Mouse (Mus musculus) forebrain, embryonic 16.5 days (tissue): ENCODE measurements around the gene Atp13a2. TPM values are rescaled to one million over a fixed set of nuclear protein-coding genes. Genes with fewer than 3 reads are reported as not detected.

Experiments used
- ATAC-seq: fragments of 200-750 bp; cut with Nextera tagmentation; 2 replicates; pipeline ENCODE4 v1.8.0; 2017; ENCODE audit warnings: mild to moderate bottlenecking, moderate library complexity
- H3K27ac ChIP-seq: fragments of 300-500 bp; sonication (generic); 2 replicates; pipeline ENCODE4 v1.5.1; 2014; ENCODE audit warnings: low read length, control low read depth
- H3K27me3 ChIP-seq: fragments of 300-500 bp; sonication (generic); replicated peaks from 2 replicates; pipeline ENCODE4 v1.6.1; 2014; ENCODE audit warnings: low read length; ENCODE audit not compliant: control insufficient read depth, insufficient read depth
- H3K36me3 ChIP-seq: fragments of 300-500 bp; sonication (generic); 2 replicates; pipeline ENCODE4 v1.6.1; 2014; ENCODE audit not compliant: control insufficient read depth, insufficient read depth
- H3K4me1 ChIP-seq: fragments of 300-500 bp; sonication (generic); replicated peaks from 2 replicates; pipeline ENCODE4 v1.6.1; 2014; ENCODE audit warnings: low read length; ENCODE audit not compliant: control insufficient read depth, insufficient read depth
- H3K4me2 ChIP-seq: fragments of 300-500 bp; sonication (generic); 2 replicates; pipeline ENCODE4 v1.6.1; 2014; ENCODE audit warnings: mild to moderate bottlenecking, low read length, control low read depth
- H3K4me3 ChIP-seq: fragments of 300-500 bp; sonication (generic); replicated peaks from 2 replicates; pipeline ENCODE4 v1.5.1; 2014; ENCODE audit warnings: mild to moderate bottlenecking, low read length, control low read depth
- H3K9ac ChIP-seq: fragments of 300-500 bp; sonication (generic); replicated peaks from 2 replicates; pipeline ENCODE4 v1.6.1; 2014; ENCODE audit warnings: low read depth, low read length, control low read depth
- H3K9me3 ChIP-seq: fragments of 300-500 bp; sonication (generic); 2 replicates; pipeline ENCODE4 v1.6.1; 2016; ENCODE audit warnings: low read length; ENCODE audit not compliant: control insufficient read depth
- WGBS: fragments of 180-500 bp; shearing (Covaris S2); extraction: QIAGEN DNeasy Blood & Tissue Kit; methylation state at CpG from one replicate; pipeline ENCODE4 v1.1.7; 2014; 5-methylcytosine and 5-hydroxymethylcytosine counted together
- polyA plus RNA-seq: library from polyadenylated mRNA; unstranded; fragments of >200 nt; fragmentation: Nextera tagmentation; extraction: Ambion mirVana; gene quantifications from 2 replicates; pipeline ENCODE4 v1.2.1, GENCODE M21; 2015

Atp13a2 gene
- polyA plus RNA-seq, 1 experiment from 2014 or later = 142 TPM

GRCm38 (mm10) chr4:140949616-140950015, 37.1 kb upstream of the Atp13a2 start:
- H3K4me3 ChIP-seq = no peak overlapping the region
- no peak overlapping the region for H3K4me2 ChIP-seq
- ATAC-seq = no peak
- 89% methylated on average over 16 of the region's 16 CpGs for WGBS
- H3K36me3 ChIP-seq = no peaks in the 10 kb centered on the region
- no peaks in the 10 kb centered on the region for H3K9me3 ChIP-seq
- H3K27ac ChIP-seq = no peak overlapping the region
- no peak overlapping the region for H3K9ac ChIP-seq
- no peaks in the 10 kb centered on the region for H3K4me1 ChIP-seq
- H3K27me3 ChIP-seq = no peaks in the 10 kb centered on the region

- H3K4me1 ChIP-seq = no peaks in the 10 kb centered on the region
- H3K9ac ChIP-seq = 0 out of 2 replicates have a peak overlapping the region, but pooled peaks have one; percentile 10
- H3K36me3 ChIP-seq = no peaks in the 10 kb centered on the region
- no peak overlapping the region for H3K4me2 ChIP-seq
- no peak overlapping the region for H3K4me3 ChIP-seq
- ATAC-seq = no peak
- H3K27ac ChIP-seq = no peak overlapping the region
- H3K9me3 ChIP-seq = no peaks in the 10 kb centered on the region
- WGBS = 51% methylated on average over 3 of the region's 3 CpGs
- no peaks in the 10 kb centered on the region for H3K27me3 ChIP-seq
These were observed 36.1 kb upstream of the Atp13a2 start for GRCm38 (mm10) chr4:140950574-140950973.

GRCm38 (mm10) chr4:140951861-140952641, 34.6 kb upstream of the Atp13a2 start:
- no peak for ATAC-seq
- Histone ChIP-seq H3K4me3 (no peak overlapping the region), H3K9me3 (no peaks in the 10 kb centered on the region), H3K9ac (no peak overlapping the region), H3K4me1 (no peaks in the 10 kb centered on the region; the same call in 1 of the 2 replicates), H3K27me3 (no peaks in the 10 kb centered on the region), H3K4me2 (no peak overlapping the region), H3K36me3 (no peaks in the 10 kb centered on the region), H3K27ac (no peak overlapping the region)
- 93% methylated on average over 18 of the region's 18 CpGs for WGBS

- WGBS = 3% methylated on average over 17 of the region's 17 CpGs
- no peak for ATAC-seq
- H3K4me2 ChIP-seq = peak overlapping the region; percentile 79
These were observed 29.5 kb upstream of the Atp13a2 start for GRCm38 (mm10) chr4:140957131-140957702.

GRCm38 (mm10) chr4:140957725-140958124, 28.9 kb upstream of the Atp13a2 start:
- WGBS = 0% methylated on average over 13 of the region's 13 CpGs
- no peaks in the 10 kb centered on the region for H3K27me3 ChIP-seq
- peaks cover 17% of the 10 kb centered on the region for H3K4me1 ChIP-seq

More at GRCm38 (mm10) chr4:140957131-140957702, 29.5 kb upstream of the Atp13a2 start:
- Histone ChIP-seq H3K9me3 (no peaks in the 10 kb centered on the region), H3K27me3 (no peaks in the 10 kb centered on the region), H3K36me3 (no peaks in the 10 kb centered on the region), H3K27ac (peak overlapping the region; percentile 69), H3K9ac (peak overlapping the region; percentile 65), H3K4me3 (peak overlapping the region; percentile 48), H3K4me1 (peaks cover 12% of the 10 kb centered on the region)

GRCm38 (mm10) chr4:140958319-140958718, 28.4 kb upstream of the Atp13a2 start:
- no peaks in the 10 kb centered on the region for H3K9me3 ChIP-seq
- no peak for ATAC-seq
- H3K4me2 ChIP-seq = no peak overlapping the region
- no peak overlapping the region for H3K27ac ChIP-seq
- peaks cover 23% of the 10 kb centered on the region for H3K4me1 ChIP-seq
- H3K4me3 ChIP-seq = no peak overlapping the region
- H3K9ac ChIP-seq = no peak overlapping the region
- H3K36me3 ChIP-seq = no peaks in the 10 kb centered on the region
- 55% methylated on average over 6 of the region's 6 CpGs for WGBS
- H3K27me3 ChIP-seq = no peaks in the 10 kb centered on the region

More at GRCm38 (mm10) chr4:140957725-140958124, 28.9 kb upstream of the Atp13a2 start:
- no peaks in the 10 kb centered on the region for H3K36me3 ChIP-seq
- peak overlapping the region; percentile 48 for H3K4me3 ChIP-seq
- ATAC-seq = peak; percentile 34
- H3K27ac ChIP-seq = peak overlapping the region; percentile 69
- H3K4me2 ChIP-seq = peak overlapping the region; percentile 79
- H3K9me3 ChIP-seq = no peaks in the 10 kb centered on the region
- H3K9ac ChIP-seq = peak overlapping the region; percentile 65

- H3K4me2 ChIP-seq = no peak overlapping the region
- H3K4me1 ChIP-seq = peaks cover 23% of the 10 kb centered on the region
- no peaks in the 10 kb centered on the region for H3K9me3 ChIP-seq
- no peak overlapping the region for H3K9ac ChIP-seq
- H3K27ac ChIP-seq = no peak overlapping the region
- no peak for ATAC-seq
- H3K27me3 ChIP-seq = no peaks in the 10 kb centered on the region
- no peaks in the 10 kb centered on the region for H3K36me3 ChIP-seq
- no peak overlapping the region for H3K4me3 ChIP-seq
- 89% methylated on average over 7 of the region's 7 CpGs for WGBS
These were observed 27.5 kb upstream of the Atp13a2 start for GRCm38 (mm10) chr4:140959128-140959679.

- Histone ChIP-seq H3K4me3 (no peak overlapping the region), H3K9ac (no peak overlapping the region), H3K27ac (no peak overlapping the region), H3K4me1 (peaks cover 27% of the 10 kb centered on the region), H3K27me3 (no peaks in the 10 kb centered on the region), H3K4me2 (no peak overlapping the region), H3K36me3 (no peaks in the 10 kb centered on the region), H3K9me3 (no peaks in the 10 kb centered on the region)
- 83% methylated on average over 10 of the region's 10 CpGs for WGBS
- no peak for ATAC-seq
These were observed 26.8 kb upstream of the Atp13a2 start for GRCm38 (mm10) chr4:140959715-140960479.
